ENCODE assay signal across 24 mouse cellular contexts in genomic region chr19:50683277-50683676, GRCm38 (mm10). TPM values are rescaled to one million over a fixed set of nuclear protein-coding genes. Genes with fewer than 3 reads are reported as not detected.
DNase-seq lines count a peak whose midpoint lies in the region; ATAC-seq and TF ChIP-seq lines count a peak whose summit lies in the region.
"Had no signal": no experiment of that assay in that cellular context is flagged by ENCODE, and none has a peak within 500 bp of the region (broad histone marks: within the 10 kb centered on the region; RNA-seq: fewer than 3 reads in every experiment).

No protein-coding gene starts in this region.

- no peaks in the 10 kb centered on the region for H3K36me3 ChIP-seq in forebrain, postnatal 0 days (ENCODE audit: insufficient read depth)
- H3K36me3 ChIP-seq in forebrain, embryonic 14.5 days (ENCODE audit: control insufficient read depth, insufficient read depth, low read length), result no peaks in the 10 kb centered on the region
- H3K36me3 ChIP-seq in lung, embryonic 14.5 days (ENCODE audit: insufficient read depth), result no peaks in the 10 kb centered on the region
- H3K36me3 ChIP-seq in stomach, postnatal 0 days (ENCODE audit: control insufficient read depth, insufficient read depth, low read length), result no peaks in the 10 kb centered on the region
- H3K36me3 ChIP-seq: embryonic facial prominence, embryonic 10.5 days; embryonic facial prominence, embryonic 12.5 days; G1E had no signal

- peak; percentile 16; the same call in 1 of the 2 replicates for TF ChIP-seq CTCF in forebrain, postnatal 0 days (IDR thresholded peaks at IDR 0.05; ENCODE audit: low read depth)
- 0 out of 2 replicates have a peak, but pooled peaks have one; percentile 3 for TF ChIP-seq CTCF in layer of hippocampus, adult 2 months (conservative IDR thresholded peaks at IDR 0.05)
- no peak for TF ChIP-seq CTCF in lung, embryonic 14.5 days (IDR thresholded peaks at IDR 0.05; ENCODE audit: low read depth)
- peak; percentile 19 for TF ChIP-seq CTCF in stomach, postnatal 0 days (IDR thresholded peaks at IDR 0.05; ENCODE audit: low read depth)

- H3K27me3 ChIP-seq in forebrain, postnatal 0 days (ENCODE audit: insufficient read depth, low read length), result no peaks in the 10 kb centered on the region
- no peaks in the 10 kb centered on the region for H3K27me3 ChIP-seq in forebrain, embryonic 14.5 days (replicated peaks; ENCODE audit: control insufficient read depth, insufficient read depth, low read length)
- H3K27me3 ChIP-seq in lung, embryonic 14.5 days (ENCODE audit: insufficient read depth, low read length), result no peaks in the 10 kb centered on the region
- peaks cover under 1% of the 10 kb centered on the region for H3K27me3 ChIP-seq in stomach, postnatal 0 days (ENCODE audit: control insufficient read depth, insufficient read depth, low read length)
- H3K27me3 ChIP-seq: CH12.LX; forebrain, embryonic 13.5 days had no signal

- no peak for DNase-seq in forebrain, postnatal 0 days
- no peak for DNase-seq in forebrain, embryonic 14.5 days (ENCODE audit: low spot score)
- DNase-seq in layer of hippocampus, adult 2 months (ENCODE audit: low spot score in 2 of 2), result no peak
- DNase-seq in layer of hippocampus, adult 9-11 months, result no peak
- DNase-seq in lung, embryonic 14.5 days, result peak; percentile 67
- DNase-seq in lung, adult 18-20 months, result no peak
- no peak for DNase-seq in stomach, postnatal 0 days (ENCODE audit: low spot score)
- DNase-seq: adrenal gland, adult 8-10 months; adrenal gland, postnatal 14 days; adrenal gland, postnatal 36 days; B cell, adult 2 months; cerebellum, adult 11-12 months; cerebellum, adult 2 months; cerebellum, adult 9-10 months; cerebellum, postnatal 10 days; cerebellum, postnatal 25 days had no signal

- H3K27ac ChIP-seq in forebrain, postnatal 0 days (ENCODE audit: low read depth, low read length), result no peak overlapping the region
- H3K27ac ChIP-seq in forebrain, embryonic 14.5 days (ENCODE audit: low read depth, low read length), result no peak overlapping the region
- no peak overlapping the region for H3K27ac ChIP-seq in layer of hippocampus, adult 2 months
- no peak overlapping the region for H3K27ac ChIP-seq in lung, embryonic 14.5 days (ENCODE audit: low read depth)
- H3K27ac ChIP-seq in stomach, postnatal 0 days (replicated peaks), result no peak overlapping the region
- H3K27ac ChIP-seq: embryonic facial prominence, embryonic 10.5 days; embryonic facial prominence, embryonic 12.5 days; forebrain, embryonic 13.5 days had no signal

- WGBS in forebrain, postnatal 0 days, result 67% methylated on average over 2 of the region's 2 CpGs
- WGBS in forebrain, embryonic 14.5 days, result 70% methylated on average over 2 of the region's 2 CpGs
- WGBS in lung, embryonic 14.5 days, result 25% methylated on average over 2 of the region's 2 CpGs
- WGBS in stomach, postnatal 0 days, result 32% methylated on average over 2 of the region's 2 CpGs

- H3K9me3 ChIP-seq in forebrain, postnatal 0 days (ENCODE audit: low read length), result no peaks in the 10 kb centered on the region
- H3K9me3 ChIP-seq in forebrain, embryonic 14.5 days (replicated peaks; ENCODE audit: control insufficient read depth, low read length), result no peaks in the 10 kb centered on the region
- no peaks in the 10 kb centered on the region for H3K9me3 ChIP-seq in lung, embryonic 14.5 days (ENCODE audit: low read depth, low read length)
- H3K9me3 ChIP-seq in stomach, postnatal 0 days (ENCODE audit: control insufficient read depth, low read length), result no peaks in the 10 kb centered on the region
- H3K9me3 ChIP-seq: embryonic facial prominence, embryonic 10.5 days; embryonic facial prominence, embryonic 12.5 days; forebrain, embryonic 13.5 days had no signal

- H3K4me2 ChIP-seq in forebrain, postnatal 0 days (ENCODE audit: low read depth), result no peak overlapping the region
- H3K4me2 ChIP-seq in forebrain, embryonic 14.5 days (ENCODE audit: low read length), result no peak overlapping the region
- no peak overlapping the region for H3K4me2 ChIP-seq in lung, embryonic 14.5 days
- no peak overlapping the region for H3K4me2 ChIP-seq in stomach, postnatal 0 days (replicated peaks; ENCODE audit: low read depth)
- H3K4me2 ChIP-seq: embryonic facial prominence, embryonic 12.5 days; forebrain, embryonic 13.5 days had no signal

- no peaks in the 10 kb centered on the region for H3K4me1 ChIP-seq in forebrain, postnatal 0 days (ENCODE audit: insufficient read depth)
- no peaks in the 10 kb centered on the region for H3K4me1 ChIP-seq in forebrain, embryonic 14.5 days (ENCODE audit: control insufficient read depth, insufficient read depth, low read length)
- H3K4me1 ChIP-seq in lung, embryonic 14.5 days (ENCODE audit: insufficient read depth), result no peaks in the 10 kb centered on the region
- peaks cover under 1% of the 10 kb centered on the region; the same call in 1 of the 2 replicates for H3K4me1 ChIP-seq in stomach, postnatal 0 days (replicated peaks; ENCODE audit: control insufficient read depth, insufficient read depth)
- H3K4me1 ChIP-seq: embryonic facial prominence, embryonic 10.5 days; embryonic facial prominence, embryonic 12.5 days had no signal

- ATAC-seq in forebrain, postnatal 0 days, result no peak
- ATAC-seq in forebrain, embryonic 14.5 days, result no peak
- peak; percentile 52 for ATAC-seq in lung, embryonic 14.5 days (ENCODE audit: insufficient read depth)
- no peak for ATAC-seq in stomach, postnatal 0 days (ENCODE audit: low FRiP score, low TSS enrichment)
- ATAC-seq: activated CD4-positive, CD25-positive, alpha-beta regulatory T cell, adult 4 months; CD4-positive, CD25-positive, alpha-beta regulatory T cell, adult 4 months; forebrain, embryonic 13.5 days; Patski had no signal

- no peak overlapping the region for H3K9ac ChIP-seq in forebrain, postnatal 0 days
- H3K9ac ChIP-seq in forebrain, embryonic 14.5 days (ENCODE audit: low read length), result no peak overlapping the region
- no peak overlapping the region for H3K9ac ChIP-seq in lung, embryonic 14.5 days
- H3K9ac ChIP-seq in stomach, postnatal 0 days (ENCODE audit: low read length), result no peak overlapping the region
- H3K9ac ChIP-seq: embryonic facial prominence, embryonic 12.5 days; forebrain, embryonic 13.5 days had no signal

- no peak for TF ChIP-seq EP300 in stomach, postnatal 0 days (optimal IDR thresholded peaks at IDR 0.05)

- no peak overlapping the region for H3K4me3 ChIP-seq in forebrain, postnatal 0 days (ENCODE audit: low read depth, low read length)
- no peak overlapping the region for H3K4me3 ChIP-seq in forebrain, embryonic 14.5 days (ENCODE audit: low read depth, low read length)
- H3K4me3 ChIP-seq in layer of hippocampus, adult 2 months, result no peak overlapping the region
- H3K4me3 ChIP-seq in lung, embryonic 14.5 days (ENCODE audit: low read depth, low read length), result no peak overlapping the region
- no peak overlapping the region for H3K4me3 ChIP-seq in stomach, postnatal 0 days (ENCODE audit: low read depth, low read length)
- H3K4me3 ChIP-seq: embryonic facial prominence, embryonic 10.5 days; embryonic facial prominence, embryonic 12.5 days; forebrain, embryonic 13.5 days had no signal

RNA-seq across cellular contexts. Expression of gene Sorcs1, which starts 4.8 kb away (rescaled TPM):
- total RNA-seq in forebrain, postnatal 0 days (2014; rRNA removed), result 17.7 and 20.1 TPM in 2 replicates
- 5.7 and 8.6 TPM in 2 replicates for polyA plus RNA-seq in forebrain, postnatal 0 days (2015; fragmentation: Nextera tagmentation; extraction: Ambion mirVana)
- 5.7 and 7.4 TPM in 2 replicates for polyA plus RNA-seq in forebrain, embryonic 14.5 days (2014; fragmentation: Nextera tagmentation; extraction: Ambion mirVana)
- 1 to 10 TPM; 9.4 to 9.5 TPM for total RNA-seq in layer of hippocampus, adult 2 months (2021)
- polyA plus RNA-seq in lung, embryonic 14.5 days (2014; fragmentation: Nextera tagmentation; extraction: Ambion mirVana), result 1.4 TPM in 2 replicates
- polyA plus RNA-seq in stomach, postnatal 0 days (2015; fragmentation: Nextera tagmentation; extraction: Ambion mirVana), result 1.3 and 1.4 TPM in 2 replicates
- polyA plus RNA-seq: activated CD4-positive, CD25-positive, alpha-beta regulatory T cell, adult 4 months; CD4-positive, CD25-positive, alpha-beta regulatory T cell, adult 4 months; G1E; Patski had no signal
